Mouse (Mus musculus) lung, adult 2 months (tissue): ENCODE data around the gene Stk10. TPM values are rescaled to one million over a fixed set of nuclear protein-coding genes. Genes with fewer than 3 reads are reported as not detected.

Experiments
- DNase-seq: peaks from one replicate; pipeline ENCODE4 v3.0.0; 2022
- H3K4me1 ChIP-seq: fragments of 200-500 bp; 2 replicates; pipeline ENCODE4 v1.6.1; 2011; ENCODE audit warnings: low read length; ENCODE audit not compliant: control insufficient read depth, insufficient read depth
- H3K4me3 ChIP-seq: fragments of 200-500 bp; replicated peaks from 2 replicates; pipeline ENCODE3; 2011; ENCODE audit warnings: low read depth, mild to moderate bottlenecking, control low read depth, low read length; ENCODE audit errors: extremely low read depth
- CTCF ChIP-seq: fragments of 200-500 bp; IDR thresholded peaks from 2 replicates; pipeline ENCODE4 v1.5.1; 2011; ENCODE audit warnings: mild to moderate bottlenecking, low read length, control low read depth; ENCODE audit not compliant: insufficient read depth
- POLR2A ChIP-seq: fragments of 200-500 bp; IDR thresholded peaks from 2 replicates; pipeline ENCODE4 v1.6.1; 2011; ENCODE audit warnings: low read depth, mild to moderate bottlenecking, control low read depth, low read length, borderline replicate concordance; ENCODE audit errors: extremely low read depth
- WGBS: fragments of 180-500 bp; shearing (Covaris S2); methylation state at CpG from one replicate; pipeline ENCODE4 v1.1.7; 2018; 5-methylcytosine and 5-hydroxymethylcytosine counted together
- polyA plus RNA-seq: library from polyadenylated mRNA; depleted of rRNA; stranded (reverse); fragments of >200 nt; gene quantifications from 2 replicates; pipeline ENCODE4 v1.2.3, GENCODE M21; 2012

Gene Stk10
- polyA plus RNA-seq, 1 experiment = 22.8 TPM

DNA sequence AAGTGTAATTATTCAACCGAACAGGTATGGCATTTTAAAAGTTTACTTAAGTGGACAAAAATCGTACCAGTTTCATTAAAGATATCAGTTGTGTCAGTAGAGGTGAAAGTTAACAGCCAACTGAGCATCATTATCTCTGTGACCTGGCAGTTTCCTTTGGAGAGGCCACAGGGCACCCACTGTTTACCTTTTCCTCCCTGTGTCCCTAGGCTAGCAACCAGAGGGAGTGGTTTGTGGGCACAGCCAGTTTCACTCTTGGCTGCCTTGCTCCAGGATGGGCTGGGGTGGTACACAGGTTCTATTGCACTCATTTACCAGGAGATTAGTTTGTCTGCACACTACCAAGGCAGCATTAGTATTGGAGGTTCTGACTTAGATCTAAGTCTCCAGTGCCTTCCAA is 101.0 kb downstream of the Stk10 start:
- Histone ChIP-seq H3K4me3 (no peak overlapping the region), H3K4me1 (peaks cover 4% of the 10 kb centered on the region; the same call in 1 of the 2 replicates)
- WGBS = 48% methylated on average over 2 of the region's 2 CpGs
- DNase-seq = no peak
- TF ChIP-seq CTCF (no peak), POLR2A (no peak)

DNA sequence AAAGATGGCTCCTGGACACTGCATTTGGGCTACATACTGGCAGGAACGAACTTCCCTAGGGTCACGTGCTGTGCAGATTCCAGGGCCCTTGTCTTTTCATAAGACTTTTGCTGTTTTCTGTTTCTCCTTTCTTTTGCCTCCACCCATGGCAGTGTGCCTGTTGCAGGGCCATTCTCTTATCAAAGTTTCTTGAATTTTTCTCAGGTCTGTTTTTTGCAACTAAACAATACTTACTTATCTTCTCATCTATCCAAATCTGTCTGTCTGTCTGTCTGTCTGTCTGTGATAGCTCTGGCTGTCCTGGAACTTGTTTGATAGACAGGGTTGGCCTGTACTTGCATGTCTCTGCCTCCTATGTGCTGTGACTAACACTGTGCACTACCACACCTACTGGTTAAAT is 101.7 kb downstream of the Stk10 start:
- TF ChIP-seq POLR2A = no peak
- TF ChIP-seq CTCF = no peak
- H3K4me1 ChIP-seq = peaks cover 4% of the 10 kb centered on the region; the same call in 1 of the 2 replicates

GRCm38 (mm10) chr11:32636275-32636674 is 103.2 kb downstream of the Stk10 start:
- WGBS = 23% methylated on average over 4 of the region's 4 CpGs
- no peak for TF ChIP-seq CTCF
- TF ChIP-seq POLR2A = no peak
- no peak overlapping the region for H3K4me3 ChIP-seq
- H3K4me1 ChIP-seq = peaks cover 10% of the 10 kb centered on the region
- no peak for DNase-seq

More for the DNA sequence above, 101.7 kb downstream of the Stk10 start:
- 46% methylated on average over 2 of the region's 2 CpGs for WGBS
- DNase-seq = no peak
- no peak overlapping the region for H3K4me3 ChIP-seq

GRCm38 (mm10) chr11:32638521-32639255 is 105.6 kb downstream of the Stk10 start:
- 71% methylated on average over 8 of the region's 8 CpGs for WGBS
- Histone ChIP-seq H3K4me1 (peaks cover 18% of the 10 kb centered on the region), H3K4me3 (no peak overlapping the region)
- DNase-seq = no peak
- TF ChIP-seq CTCF = no peak
- no peak for TF ChIP-seq POLR2A

GRCm38 (mm10) chr11:32640617-32641016 is 107.5 kb downstream of the Stk10 start:
- 86% methylated on average over 4 of the region's 4 CpGs for WGBS
- Histone ChIP-seq H3K4me1 (peaks cover 20% of the 10 kb centered on the region), H3K4me3 (no peak overlapping the region)
- TF ChIP-seq POLR2A (no peak), CTCF (no peak)
- DNase-seq = no peak

GRCm38 (mm10) chr11:32642249-32642876 is 109.3 kb downstream of the Stk10 start, which contains the start of gene Fbxw11:
TSS of gene Fbxw11 (plus strand) at chr11:32642724.
- peak within 1 kb of the TSS; percentile 92 for H3K4me3 ChIP-seq
- H3K4me1 ChIP-seq = peaks cover 18% of the 10 kb centered on the region
- TF ChIP-seq POLR2A = peak; percentile 93; the same call in 1 of the 2 replicates
- no peak for TF ChIP-seq CTCF
- peak; percentile 92 for DNase-seq
- WGBS = under 1% methylated on average over 59 of the region's 64 CpGs

DNA sequence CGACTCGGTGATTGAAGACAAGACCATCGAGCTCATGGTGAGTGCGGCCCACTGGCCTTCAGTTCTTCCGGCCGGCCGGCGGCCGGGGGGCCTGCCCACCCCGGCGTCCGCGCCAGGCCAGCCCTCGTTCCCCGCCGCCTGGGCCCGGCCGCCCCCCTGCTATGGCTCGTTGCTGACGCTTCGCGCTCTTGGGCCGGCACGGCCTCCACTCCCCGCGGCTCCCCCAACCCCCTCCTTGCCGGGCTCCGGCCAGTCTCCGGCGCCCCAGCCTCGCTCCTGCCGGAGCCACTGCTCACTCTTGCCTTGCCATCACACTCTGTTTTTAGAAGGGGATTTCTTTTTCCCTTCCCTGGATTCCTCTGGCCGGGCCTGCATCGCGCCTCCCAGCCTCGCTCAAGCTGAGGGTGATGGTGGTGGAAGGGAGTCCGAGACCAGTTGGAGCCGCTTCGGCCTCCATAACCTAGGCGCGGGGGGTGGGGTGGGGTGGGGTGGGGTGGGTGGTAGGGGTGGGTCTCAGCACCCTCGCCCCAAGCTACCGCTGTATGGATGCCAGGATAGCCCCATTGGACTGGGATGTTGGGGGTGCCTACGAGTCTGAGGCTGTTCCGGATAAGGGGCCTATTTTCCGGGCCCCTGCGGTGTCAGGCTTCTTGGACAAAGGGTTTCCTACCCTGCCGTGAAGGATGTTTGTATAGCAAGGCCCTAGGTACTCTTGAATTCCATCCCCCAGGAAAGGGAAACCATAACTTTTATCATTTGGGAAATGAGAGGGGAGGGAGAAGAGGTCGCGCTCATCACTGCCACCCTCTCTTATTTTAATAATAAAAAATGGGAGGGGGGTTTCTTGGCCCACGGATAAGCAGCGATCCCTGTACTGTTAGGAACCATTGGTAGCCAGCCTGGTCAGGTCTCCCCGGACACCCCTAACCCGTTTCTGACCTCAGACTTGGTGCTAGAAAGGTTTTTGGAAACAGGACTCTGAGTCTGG is 110.1 kb downstream of the Stk10 start:
- TF ChIP-seq CTCF (no peak), POLR2A (no peak)
- peak overlapping the region; percentile 92 for H3K4me3 ChIP-seq
- no peak for DNase-seq
- under 1% methylated on average over 54 of the region's 54 CpGs for WGBS
- peaks cover 22% of the 10 kb centered on the region for H3K4me1 ChIP-seq

- DNase-seq = no peak
- WGBS = 2% methylated on average over 3 of the region's 3 CpGs
- TF ChIP-seq POLR2A (no peak), CTCF (no peak)
- peaks cover 22% of the 10 kb centered on the region for H3K4me1 ChIP-seq
- no peak overlapping the region for H3K4me3 ChIP-seq
Observed at GRCm38 (mm10) chr11:32644010-32644409, 110.9 kb downstream of the Stk10 start.

GRCm38 (mm10) chr11:32647265-32647664 is 114.2 kb downstream of the Stk10 start:
- Histone ChIP-seq H3K4me3 (no peak overlapping the region), H3K4me1 (peaks cover 25% of the 10 kb centered on the region)
- DNase-seq = no peak
- TF ChIP-seq POLR2A (no peak), CTCF (no peak)
- WGBS = 60% methylated on average over 2 of the region's 2 CpGs

GRCm38 (mm10) chr11:32650236-32650749 is 117.2 kb downstream of the Stk10 start:
- DNase-seq = no peak
- no peak overlapping the region for H3K4me3 ChIP-seq
- no peak for TF ChIP-seq POLR2A
- no peak for TF ChIP-seq CTCF
- peaks cover 24% of the 10 kb centered on the region for H3K4me1 ChIP-seq
